Mouse (Mus musculus): ENCODE measurements around the gene Ugt2b5. TPM values are rescaled to one million over a fixed set of nuclear protein-coding genes. Genes with fewer than 3 reads are reported as not detected.

Gene Ugt2b5
- polyA plus RNA-seq, 1 experiment from 2014 or later, result 12.8 TPM

Other genes with a start within 250 kb of the Ugt2b5 start
- 8.5 and 10.1 TPM in 2 replicates for gene Ugt2b34, start 233.4 kb downstream of the Ugt2b5 start, polyA plus RNA-seq (2015; fragmentation: Nextera tagmentation; extraction: Ambion mirVana)
- not detected in 2 replicates for gene Ugt2b1, start 213.8 kb downstream of the Ugt2b5 start, polyA plus RNA-seq (2015; fragmentation: Nextera tagmentation; extraction: Ambion mirVana)
- gene Ugt2b35, start 139.5 kb downstream of the Ugt2b5 start, polyA plus RNA-seq (2015; fragmentation: Nextera tagmentation; extraction: Ambion mirVana), result 0.04 TPM in 1 of 2 replicates, not detected in the other
- 0.39 and 0.46 TPM in 2 replicates for gene Ugt2b36, start 47.8 kb downstream of the Ugt2b5 start, polyA plus RNA-seq (2015; fragmentation: Nextera tagmentation; extraction: Ambion mirVana)
- gene Ugt2b37, start 114.5 kb upstream of the Ugt2b5 start, polyA plus RNA-seq (2015; fragmentation: Nextera tagmentation; extraction: Ambion mirVana), result 26.8 and 28.9 TPM in 2 replicates
- gene Ugt2a3, start 196.9 kb upstream of the Ugt2b5 start, polyA plus RNA-seq (2015; fragmentation: Nextera tagmentation; extraction: Ambion mirVana), result 0.08 TPM in 1 of 2 replicates, not detected in the other